Mouse (Mus musculus): ENCODE measurements at regions not wholly inside any gene's neighbourhood (a gene's known extent, or its start where the extent isn't known, plus 50 kb on each side); places are given as distances from the start of the nearest gene placed in this dataset.

GRCm38 (mm10) chr15:90125146-90125545 lies 99.0 kb upstream of the Alg10b start:
- no peaks in the 10 kb centered on the region for H3K36me3 ChIP-seq
- 28% methylated on average over 8 of the region's 8 CpGs for WGBS
- no peak overlapping the region for H3K4me2 ChIP-seq (replicated peaks)
- no peak for ATAC-seq
- H3K4me3 ChIP-seq (replicated peaks) = no peak overlapping the region
- no peaks in the 10 kb centered on the region for H3K9me3 ChIP-seq
- 0 out of 2 replicates have a peak, but pooled peaks cover 4% of the 10 kb centered on the region for H3K4me1 ChIP-seq (replicated peaks)
- H3K27me3 ChIP-seq = no peaks in the 10 kb centered on the region
- H3K27ac ChIP-seq = no peak overlapping the region
- H3K9ac ChIP-seq (replicated peaks) = no peak overlapping the region

GRCm38 (mm10) chr15:90131777-90132176 lies 92.3 kb upstream of the Alg10b start:
- no peak overlapping the region for H3K9ac ChIP-seq (replicated peaks)
- H3K4me2 ChIP-seq (replicated peaks) = no peak overlapping the region
- H3K9me3 ChIP-seq = no peaks in the 10 kb centered on the region
- WGBS = 90% methylated on average over 5 of the region's 5 CpGs
- ATAC-seq = no peak
- no peaks in the 10 kb centered on the region for H3K4me1 ChIP-seq (replicated peaks)
- no peak overlapping the region for H3K27ac ChIP-seq
- H3K4me3 ChIP-seq (replicated peaks) = no peak overlapping the region
- no peaks in the 10 kb centered on the region for H3K27me3 ChIP-seq
- no peaks in the 10 kb centered on the region for H3K36me3 ChIP-seq

GRCm38 (mm10) chr15:90140966-90141365 lies 83.1 kb upstream of the Alg10b start:
- Histone ChIP-seq H3K36me3 (no peaks in the 10 kb centered on the region), H3K27me3 (no peaks in the 10 kb centered on the region), H3K9me3 (no peaks in the 10 kb centered on the region), H3K4me2 (replicated peaks) (no peak overlapping the region), H3K9ac (replicated peaks) (no peak overlapping the region), H3K4me3 (replicated peaks) (no peak overlapping the region), H3K4me1 (replicated peaks) (no peaks in the 10 kb centered on the region), H3K27ac (no peak overlapping the region)
- no peak for ATAC-seq
- 88% methylated on average over 5 of the region's 5 CpGs for WGBS

GRCm38 (mm10) chr15:90148663-90149062 lies 75.4 kb upstream of the Alg10b start:
- no peaks in the 10 kb centered on the region for H3K4me1 ChIP-seq (replicated peaks)
- no peak for ATAC-seq
- H3K9me3 ChIP-seq = no peaks in the 10 kb centered on the region
- H3K4me3 ChIP-seq (replicated peaks) = no peak overlapping the region
- no peak overlapping the region for H3K9ac ChIP-seq (replicated peaks)
- H3K36me3 ChIP-seq = no peaks in the 10 kb centered on the region
- no peak overlapping the region for H3K4me2 ChIP-seq (replicated peaks)
- H3K27ac ChIP-seq = no peak overlapping the region
- H3K27me3 ChIP-seq = no peaks in the 10 kb centered on the region

- Histone ChIP-seq H3K4me3 (replicated peaks) (no peak overlapping the region), H3K27ac (no peak overlapping the region), H3K27me3 (no peaks in the 10 kb centered on the region), H3K4me2 (replicated peaks) (no peak overlapping the region), H3K4me1 (replicated peaks) (no peaks in the 10 kb centered on the region), H3K36me3 (no peaks in the 10 kb centered on the region), H3K9ac (replicated peaks) (no peak overlapping the region), H3K9me3 (no peaks in the 10 kb centered on the region)
- 84% methylated on average over 10 of the region's 10 CpGs for WGBS
- no peak for ATAC-seq
Observed at GRCm38 (mm10) chr15:90153821-90154560, 70.1 kb upstream of the Alg10b start.
